Mouse (Mus musculus) telencephalon, adult 2 months (tissue): Measurements from ENCODE around the gene Myrf.

Experiments used
- DNase-seq: peaks from one replicate; pipeline ENCODE4 v3.0.0-alpha.2; 2011; ENCODE audit warnings: low read depth, low spot score

Myrf gene

GRCm38 (mm10) chr19:10248128-10248527, 7.6 kb upstream of the Myrf start:
- no peak for DNase-seq

GRCm38 (mm10) chr19:10247165-10247564, 6.6 kb upstream of the Myrf start:
- no peak for DNase-seq

GRCm38 (mm10) chr19:10244183-10244582, 3.6 kb upstream of the Myrf start:
- no peak for DNase-seq

- DNase-seq, result no peak
Observed at GRCm38 (mm10) chr19:10242916-10243315, 2.4 kb upstream of the Myrf start.

DNA sequence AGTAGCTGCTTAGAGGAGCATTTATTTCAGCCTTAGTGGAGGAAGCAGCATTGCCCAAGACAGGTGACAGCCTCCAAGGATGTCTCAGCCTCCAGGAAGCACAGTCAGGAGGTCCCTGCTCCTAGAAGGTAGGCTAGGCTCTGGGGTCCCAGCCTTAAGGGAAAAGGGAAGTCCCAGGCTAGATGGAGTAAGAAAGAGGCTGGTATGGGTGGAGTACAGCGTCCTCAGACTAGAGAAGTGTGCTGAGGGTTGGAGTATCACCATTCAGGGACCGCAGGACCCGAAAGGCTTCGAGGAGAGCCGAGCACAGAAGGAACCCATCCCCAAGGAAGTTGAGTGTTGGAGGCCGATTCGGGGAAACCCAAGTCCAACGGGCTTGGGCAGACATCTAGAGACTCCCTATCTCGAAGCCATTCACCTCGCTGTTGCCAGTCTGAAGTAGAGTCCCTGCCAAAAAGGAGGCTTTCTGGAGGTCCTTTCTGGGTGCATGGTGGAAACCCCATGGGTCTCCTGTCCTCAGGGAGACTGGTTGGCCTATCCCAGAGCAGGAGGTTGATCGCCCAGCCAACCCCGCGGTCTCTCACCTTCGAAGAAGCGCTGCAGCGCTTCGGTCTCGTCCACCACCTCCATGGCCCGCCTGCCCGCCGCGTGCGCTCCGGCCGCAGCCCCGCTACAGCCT, 434 bp downstream of the Myrf start:
- no peak for DNase-seq

GRCm38 (mm10) chr19:10239419-10239818, 1.1 kb downstream of the Myrf start:
- DNase-seq, result no peak

GRCm38 (mm10) chr19:10238477-10238876, 2.1 kb downstream of the Myrf start:
- no peak for DNase-seq

- DNase-seq, result no peak
Observed at GRCm38 (mm10) chr19:10235784-10236565, 4.6 kb downstream of the Myrf start.

DNA sequence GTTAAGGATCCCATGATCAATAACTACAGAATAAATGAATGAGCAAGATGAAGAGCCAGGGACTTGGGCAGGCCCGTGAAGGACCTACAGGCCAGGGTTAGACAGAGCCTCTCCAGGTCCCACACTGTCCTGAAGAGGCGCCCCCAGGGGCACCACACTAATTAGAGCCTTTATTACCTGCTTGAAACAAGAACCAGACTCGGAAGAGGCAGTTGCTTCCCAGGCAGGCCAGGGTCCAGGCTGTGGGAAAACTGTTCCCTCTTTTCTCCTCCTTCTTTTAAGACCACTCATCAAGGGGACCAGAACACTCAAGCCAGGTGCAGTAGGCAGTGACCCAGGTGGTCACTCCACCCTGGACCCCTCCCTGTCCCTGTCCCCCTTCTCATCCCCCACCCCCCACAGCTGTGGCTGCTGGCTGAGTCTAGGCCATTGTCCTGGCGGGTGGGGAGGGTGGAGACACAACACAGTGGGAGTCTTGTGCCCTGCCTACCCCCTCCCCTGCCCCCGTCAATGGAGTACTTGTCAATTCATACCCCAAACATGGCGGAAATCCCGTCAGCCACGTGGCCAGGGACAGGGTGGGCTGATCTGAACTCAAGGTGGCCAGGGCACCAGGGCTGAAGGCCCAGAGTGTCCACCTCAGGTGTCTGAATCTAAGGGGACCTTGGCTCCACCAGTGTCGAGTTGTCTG, 8.1 kb downstream of the Myrf start:
- DNase-seq, result peak; percentile 58

DNA sequence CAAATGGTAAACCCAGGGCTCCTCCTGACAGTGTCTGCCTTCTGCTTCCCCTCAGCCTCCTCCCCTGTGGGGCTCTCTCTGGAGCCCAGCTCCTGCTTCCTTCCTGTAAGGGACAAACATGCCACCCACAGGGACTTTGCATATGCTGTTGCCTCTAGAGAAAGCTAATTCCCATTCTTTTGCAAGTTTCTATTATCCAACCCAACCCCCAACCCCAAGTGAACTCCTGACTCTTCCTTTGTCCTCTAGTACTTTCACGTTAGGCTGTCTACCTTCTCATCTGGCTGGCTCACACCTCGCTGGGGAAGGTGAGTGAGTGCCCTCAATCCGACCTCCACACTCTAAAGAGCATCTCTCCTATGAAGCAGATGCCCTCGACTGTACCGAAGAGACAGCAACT, 8.7 kb downstream of the Myrf start:
- no peak for DNase-seq

- no peak for DNase-seq
Observed at GRCm38 (mm10) chr19:10231016-10231415, 9.5 kb downstream of the Myrf start.

DNA sequence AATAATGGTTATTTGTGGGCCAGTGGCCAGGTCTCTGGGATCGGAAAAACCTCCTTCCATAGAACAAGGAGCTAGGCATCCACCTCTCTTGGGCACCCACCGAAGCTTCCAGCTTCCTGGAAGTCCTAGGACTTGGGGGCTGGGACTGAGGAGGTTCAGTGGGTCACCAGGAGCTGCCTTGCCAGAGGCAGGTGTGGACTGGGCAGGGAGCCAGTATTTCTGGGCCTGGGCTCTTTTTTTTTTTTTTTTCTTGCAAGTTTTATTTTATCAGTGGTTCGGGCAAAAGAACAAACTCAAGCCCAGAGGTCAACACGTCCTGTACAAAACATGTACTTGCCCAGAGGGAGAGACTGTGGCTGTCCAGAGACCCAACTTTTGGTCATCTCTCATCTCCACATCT, 14.8 kb downstream of the Myrf start:
- no peak for DNase-seq

DNA sequence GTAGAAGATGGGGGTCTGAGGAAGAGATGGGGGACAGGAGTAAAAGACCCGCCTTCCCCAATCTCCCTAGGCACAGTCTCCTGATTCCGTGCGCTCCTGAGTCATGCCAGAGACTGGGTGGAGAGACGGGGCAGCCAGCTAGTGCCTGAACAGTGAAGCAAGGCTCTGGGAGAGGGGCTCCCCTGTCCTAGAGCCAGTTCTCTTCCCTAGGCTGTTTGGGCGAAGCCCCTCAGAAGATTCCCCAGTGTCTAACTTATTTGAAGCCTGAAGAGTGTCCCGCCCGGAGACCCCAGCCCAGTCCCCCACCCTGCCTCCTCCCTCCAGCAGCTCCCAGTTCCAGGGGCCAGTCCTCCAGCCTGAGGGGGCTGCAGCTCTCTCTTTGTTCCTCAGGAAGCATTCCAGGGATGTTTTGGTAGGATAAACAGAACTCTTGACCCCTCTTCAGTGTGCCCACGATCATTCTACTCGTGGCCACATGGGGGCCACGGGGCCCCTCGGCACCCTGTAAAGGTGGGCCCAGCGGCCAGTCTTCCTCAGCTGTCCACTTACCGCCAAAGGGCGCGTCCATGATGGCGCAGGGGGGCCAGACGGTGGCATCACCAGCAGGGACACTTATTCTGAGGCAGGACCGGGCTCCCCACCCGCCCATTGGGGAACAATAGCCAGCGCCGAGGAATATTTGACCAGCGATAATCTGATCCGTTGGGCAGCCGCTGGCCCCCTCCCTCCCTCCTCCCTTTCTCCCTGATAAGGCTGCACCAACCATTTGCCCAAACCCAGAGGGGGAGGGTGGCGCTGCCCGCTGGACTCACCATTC, 15.7 kb downstream of the Myrf start:
- DNase-seq, result no peak

- DNase-seq, result no peak
Observed at GRCm38 (mm10) chr19:10223561-10223960, 17.0 kb downstream of the Myrf start.

DNA sequence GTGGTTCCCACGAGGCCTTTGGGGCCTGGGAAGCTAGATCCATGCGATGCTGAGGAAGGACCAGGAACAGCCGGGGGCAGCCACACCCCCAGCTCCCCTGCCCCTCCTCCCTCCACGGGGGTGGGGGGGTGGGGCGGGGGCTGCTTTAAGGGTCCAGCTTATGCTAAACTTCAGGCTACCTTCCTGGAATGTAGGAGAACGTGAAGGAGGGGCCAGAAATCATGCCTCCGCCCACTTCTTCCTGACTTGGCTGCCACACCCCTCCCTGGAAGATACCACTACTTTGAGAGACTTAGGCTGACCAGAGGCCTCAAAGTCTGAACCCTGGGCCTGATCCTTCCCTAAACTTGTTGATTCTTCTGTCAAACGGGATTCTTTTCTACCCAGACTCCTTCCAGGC, 17.9 kb downstream of the Myrf start:
- no peak for DNase-seq

DNA sequence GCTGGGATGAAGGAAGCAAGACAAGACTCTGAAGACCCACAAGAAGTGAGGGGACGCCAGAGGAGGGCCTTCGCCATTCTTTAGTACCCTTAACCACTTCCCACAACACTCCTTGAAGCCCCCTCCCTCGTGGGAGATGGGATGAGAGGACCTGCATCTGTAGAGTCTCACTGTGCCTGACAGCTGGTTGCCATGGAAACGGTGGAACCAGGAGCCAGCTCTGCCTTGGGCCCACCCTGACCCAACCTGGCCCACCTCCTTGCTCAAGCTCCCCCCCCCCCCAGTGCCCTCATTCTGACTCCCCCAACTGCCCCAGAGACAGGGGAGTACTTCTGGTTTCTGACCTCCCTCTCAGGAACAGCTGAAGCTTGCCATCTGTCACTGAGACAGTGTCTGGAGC, 19.0 kb downstream of the Myrf start:
- no peak for DNase-seq

DNA sequence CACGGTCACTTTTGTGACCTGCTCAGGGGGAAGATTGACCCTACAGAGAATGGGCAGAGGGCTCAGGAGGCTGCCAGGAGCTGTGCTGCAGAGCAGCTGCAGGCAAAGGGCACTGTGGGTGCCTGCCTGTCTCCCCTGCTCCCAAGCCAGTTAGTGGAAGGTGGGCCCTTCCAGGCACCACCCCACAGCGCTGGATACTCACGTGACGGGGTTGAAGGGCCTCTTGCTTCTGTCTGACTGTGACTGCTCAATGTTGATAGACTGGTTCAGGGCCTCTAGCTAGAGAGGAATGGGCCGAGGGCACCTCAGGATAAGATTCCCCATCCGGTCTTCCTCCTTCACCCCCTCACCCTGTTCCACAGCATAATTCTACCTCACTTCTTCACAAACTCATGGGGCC, 21.0 kb downstream of the Myrf start:
- DNase-seq, result no peak

GRCm38 (mm10) chr19:10219108-10219507, 21.4 kb downstream of the Myrf start:
- DNase-seq, result no peak

DNA sequence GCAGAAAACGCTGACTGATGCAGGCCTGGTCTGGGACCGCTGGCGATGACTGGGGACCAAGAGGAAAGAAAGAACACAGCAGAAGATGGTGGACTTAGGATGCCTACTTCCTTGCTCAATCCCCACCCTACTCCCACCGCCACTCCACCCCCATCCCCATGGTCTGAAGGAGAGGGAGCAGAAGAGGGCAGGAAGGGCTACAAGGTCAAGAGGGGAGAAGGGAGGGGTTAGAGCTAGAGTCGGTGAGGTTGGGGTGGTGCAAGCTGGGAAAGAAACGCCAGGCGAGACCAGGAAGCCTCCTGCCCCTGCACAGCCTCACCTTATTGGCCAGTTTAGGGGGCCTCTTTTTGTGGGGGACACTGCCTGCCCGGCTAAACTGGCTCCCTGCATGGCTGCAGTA, 24.4 kb downstream of the Myrf start:
- no peak for DNase-seq

GRCm38 (mm10) chr19:10213796-10214471, 26.6 kb downstream of the Myrf start:
- no peak for DNase-seq

GRCm38 (mm10) chr19:10210885-10211284, 29.7 kb downstream of the Myrf start:
- no peak for DNase-seq
